Mouse (Mus musculus) left cerebral cortex, postnatal 14 days (tissue): Measurements from ENCODE around the gene Dctn5. TPM values are rescaled to one million over a fixed set of nuclear protein-coding genes. Genes with fewer than 3 reads are reported as not detected.
"Not testable (repeated sequence)": the region's sequence is repeated elsewhere in the genome, so short reads cannot be mapped to it uniquely, and the experiment has no call there.

Source experiments
- DNase-seq, 2 experiments: peaks; one replicate each; pipeline ENCODE4 v3.0.0; 2021 to 2022; ENCODE audit warnings: low spot score in 2 of 2, mixed read lengths in 1 of 2
- intact Hi-C: fragments of 180-260 bp; cut with DNase I; formaldehyde crosslinking; loops from one replicate; pipeline ENCODE4 v1.15.1; 2025
- long read RNA-seq, 2 experiments: library from polyadenylated mRNA; stranded (forward); transcript quantifications; one replicate each; pipeline ENCODE4 v2.0.0; 2021
- total RNA-seq, 2 experiments: library from RNA; stranded (reverse); gene quantifications; 2 replicates each; pipeline ENCODE4 v1.2.3; 2021

Dctn5 gene
- total RNA-seq = 100 to 1,000 TPM; 105 to 108 TPM
- long read RNA-seq, experiment 1, transcript Dctn5-201 (6 exons, 1,532 nt) = major isoform, 59 of 99 reads
- long read RNA-seq, experiment 1, partial matches to known transcripts = 29 of 99 reads
- long read RNA-seq, experiment 1, other reads (novel, unspliced or antisense) = 9 of 99 reads
- long read RNA-seq, experiment 2, transcript Dctn5-202 (5 exons, 2,506 nt) = minor isoform, 7 of 106 reads
- long read RNA-seq, experiment 2, transcript Dctn5-201 (6 exons, 1,532 nt) = major isoform, 61 of 106 reads
- long read RNA-seq, experiment 2, partial matches to known transcripts = 2 of 106 reads
- long read RNA-seq, experiment 2, other reads (novel, unspliced or antisense) = 36 of 106 reads

- intact Hi-C loops = no loop called here
- DNase-seq = peak; percentile 98 to 99
Measured at GRCm38 (mm10) chr7:122132497-122133337, at the start of gene Dctn5, which contains the start of gene Palb2. Gene Dctn5 (plus strand): TSS chr7:122133041. Gene Palb2 (minus strand): TSS chr7:122132985.

- intact Hi-C loops = no loop called here
- DNase-seq = no peak
Measured at GRCm38 (mm10) chr7:122087195-122087982, 45.5 kb upstream of the Dctn5 start.

GRCm38 (mm10) chr7:122094564-122095330, 38.1 kb upstream of the Dctn5 start:
- DNase-seq = no peak
- intact Hi-C loops = no loop called here

GRCm38 (mm10) chr7:122098009-122098408, 34.8 kb upstream of the Dctn5 start:
- no peak for DNase-seq
- intact Hi-C loops = no loop called here

GRCm38 (mm10) chr7:122099222-122099621, 33.6 kb upstream of the Dctn5 start:
- intact Hi-C loops = no loop called here
- DNase-seq = peak; percentile 42 to 58

- peak in 1 of 2 experiments; percentile 25 for DNase-seq
- intact Hi-C loops = not testable (repeated sequence)
Measured at GRCm38 (mm10) chr7:122101014-122101746, 31.7 kb upstream of the Dctn5 start.

GRCm38 (mm10) chr7:122101747-122102244, 31.0 kb upstream of the Dctn5 start, which contains the start of gene Ndufab1:
Gene Ndufab1 (minus strand): TSS chr7:122101886.
- peak; percentile 88 to 89 for DNase-seq
- intact Hi-C loops = no loop called here

- no peak for DNase-seq
- intact Hi-C loops = no loop called here
Measured at GRCm38 (mm10) chr7:122108206-122108605, 24.6 kb upstream of the Dctn5 start.

GRCm38 (mm10) chr7:122123518-122123917, 9.3 kb upstream of the Dctn5 start:
- intact Hi-C loops = no loop called here
- DNase-seq = no peak

- intact Hi-C loops = no loop called here
- DNase-seq = no peak
Measured at GRCm38 (mm10) chr7:122125636-122126035, 7.2 kb upstream of the Dctn5 start.

- intact Hi-C loops = no loop called here
Measured at GRCm38 (mm10) chr7:122126946-122127345, 5.9 kb upstream of the Dctn5 start.

GRCm38 (mm10) chr7:122131834-122132233, 1.0 kb upstream of the Dctn5 start:
- DNase-seq = no peak
- intact Hi-C loops = no loop called here

More at GRCm38 (mm10) chr7:122126946-122127345, 5.9 kb upstream of the Dctn5 start:
- no peak for DNase-seq

GRCm38 (mm10) chr7:122133338-122133625, 441 bp downstream of the Dctn5 start:
- DNase-seq = no peak
- intact Hi-C loops = no loop called here

- intact Hi-C loops = no loop called here
- peak in 1 of 2 experiments; percentile 66 for DNase-seq
Measured at GRCm38 (mm10) chr7:122135070-122135469, 2.2 kb downstream of the Dctn5 start.

GRCm38 (mm10) chr7:122137071-122137470, 4.2 kb downstream of the Dctn5 start:
- intact Hi-C loops = no loop called here
- DNase-seq = no peak

- intact Hi-C loops = no loop called here
- no peak for DNase-seq
Measured at GRCm38 (mm10) chr7:122138190-122138589, 5.3 kb downstream of the Dctn5 start.

GRCm38 (mm10) chr7:122140991-122141390, 8.2 kb downstream of the Dctn5 start:
- intact Hi-C loops = no loop called here
- no peak for DNase-seq

GRCm38 (mm10) chr7:122152473-122152872, 19.6 kb downstream of the Dctn5 start:
- DNase-seq = no peak
- intact Hi-C loops = no loop called here
